Mouse (Mus musculus): ENCODE results near the gene Elmo1.

DNA sequence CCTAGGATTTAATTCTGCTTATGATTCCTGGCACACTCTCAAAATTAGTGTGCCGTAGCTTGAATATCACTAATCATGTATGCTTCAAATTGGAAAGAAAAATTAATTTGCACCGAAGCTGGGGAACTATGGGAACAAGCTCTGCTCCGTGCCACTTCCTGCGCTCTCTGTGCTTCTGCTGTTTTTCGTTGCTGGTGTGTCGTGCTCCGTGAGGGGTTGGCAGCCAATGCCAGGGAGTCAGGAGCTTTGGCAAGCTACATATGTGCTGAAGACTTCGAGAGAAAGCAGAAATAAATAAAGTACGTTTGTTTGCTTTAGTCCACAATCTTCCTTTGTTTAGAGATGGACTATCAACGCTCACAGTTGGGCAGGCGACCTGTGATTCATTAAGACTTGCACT lies 225.7 kb downstream of the Elmo1 start:
- TF ChIP-seq MAX (IDR thresholded peaks at IDR 0.05; ENCODE audit: low read length) = no peak
- TF ChIP-seq POLR2AphosphoS2 (IDR thresholded peaks at IDR 0.05; ENCODE audit: low read depth, low read length) = no peak
- TF ChIP-seq CHD1 (IDR thresholded peaks at IDR 0.05; ENCODE audit: low read depth, low read length) = no peak
- TF ChIP-seq CTCF (conservative IDR thresholded peaks at IDR 0.05 in 1 of 2, IDR thresholded peaks at IDR 0.05 in 1 of 2; ENCODE audit: low read depth in 2 of 2, low read length in 2 of 2) = no peak
- TF ChIP-seq HCFC1 (IDR thresholded peaks at IDR 0.05; ENCODE audit: low read depth, low read length) = no peak
- no peak for TF ChIP-seq E2F4 (IDR thresholded peaks at IDR 0.05; ENCODE audit: insufficient replicate concordance, low read depth, low read length)
- TF ChIP-seq POLR2A (IDR thresholded peaks at IDR 0.05; ENCODE audit: low read depth, low read length) = no peak
- no peak for TF ChIP-seq NRF1 (IDR thresholded peaks at IDR 0.05; ENCODE audit: low read depth, low read length)
- TF ChIP-seq MXI1 (IDR thresholded peaks at IDR 0.05; ENCODE audit: low read depth, low read length) = no peak
- TF ChIP-seq ELF1 (IDR thresholded peaks at IDR 0.05; ENCODE audit: low read depth, low read length) = no peak
- no peak for TF ChIP-seq ZC3H11A (IDR thresholded peaks at IDR 0.05; ENCODE audit: low read depth, low read length)
